Mouse (Mus musculus) urinary bladder, adult 18-20 months (tissue): ENCODE measurements at regions not wholly inside any gene's neighbourhood (a gene's known extent, or its start where the extent isn't known, plus 50 kb on each side); places are given as distances from the start of the nearest gene placed in this dataset.

ENCODE experiments used
- DNase-seq, 2 experiments: peaks; one replicate each; pipeline ENCODE4 v3.0.0; 2022; ENCODE audit warnings: low spot score in 2 of 2, mixed read lengths in 2 of 2

GRCm38 (mm10) chr13:69182478-69182877 is 183.1 kb upstream of the Adcy2 start:
- DNase-seq: no peak

- no peak for DNase-seq
Measured at GRCm38 (mm10) chr13:69190661-69191060, 191.3 kb upstream of the Adcy2 start.

DNA sequence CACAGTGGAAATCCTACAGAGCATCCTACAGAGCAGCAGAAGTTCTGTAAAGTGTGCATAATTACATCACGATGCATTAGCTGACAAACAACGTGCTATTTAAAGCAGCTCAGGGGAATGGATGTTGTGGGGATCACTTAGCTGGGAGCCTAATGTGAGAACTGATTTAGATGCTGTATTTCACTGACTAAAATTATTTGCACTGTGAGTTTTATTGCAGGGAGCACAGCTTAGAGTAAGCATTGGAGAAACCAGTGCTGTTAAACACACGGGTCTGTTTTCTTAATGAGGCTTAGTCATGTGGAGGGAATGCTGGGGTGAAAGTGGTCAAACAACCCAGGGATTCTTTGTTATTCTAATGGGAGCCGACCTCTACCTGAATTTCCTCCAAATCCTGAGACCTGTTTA is 197.1 kb upstream of the Adcy2 start:
- DNase-seq: no peak

GRCm38 (mm10) chr13:69207741-69208568 is 208.6 kb upstream of the Adcy2 start:
- DNase-seq: no peak

- DNase-seq: no peak
Measured at GRCm38 (mm10) chr13:69208569-69208881, 209.2 kb upstream of the Adcy2 start.

DNA sequence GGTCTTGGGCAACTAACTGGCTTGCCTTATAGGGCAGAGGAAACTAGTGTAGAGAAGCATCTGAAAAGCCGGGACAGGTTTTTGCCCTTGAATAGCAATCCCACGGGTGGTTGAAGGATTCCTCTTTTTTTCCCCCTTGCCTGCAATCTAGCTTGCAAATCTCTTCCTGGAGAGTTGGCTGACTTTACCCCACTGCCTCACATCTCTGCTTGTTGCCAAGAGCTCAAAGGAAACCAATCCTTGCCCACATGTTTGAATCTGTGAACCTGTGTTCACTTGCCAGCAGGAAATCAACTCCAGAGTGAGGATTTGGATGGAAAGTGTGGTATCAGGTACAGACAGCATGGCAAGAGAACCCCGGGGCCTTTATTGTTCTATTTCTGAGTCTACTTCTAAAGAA is 217.2 kb upstream of the Adcy2 start:
- DNase-seq: no peak

- no peak for DNase-seq
Measured at GRCm38 (mm10) chr13:69220425-69220824, 221.1 kb upstream of the Adcy2 start.

- DNase-seq: no peak
Measured at GRCm38 (mm10) chr13:69226538-69226937, 227.2 kb upstream of the Adcy2 start.

DNA sequence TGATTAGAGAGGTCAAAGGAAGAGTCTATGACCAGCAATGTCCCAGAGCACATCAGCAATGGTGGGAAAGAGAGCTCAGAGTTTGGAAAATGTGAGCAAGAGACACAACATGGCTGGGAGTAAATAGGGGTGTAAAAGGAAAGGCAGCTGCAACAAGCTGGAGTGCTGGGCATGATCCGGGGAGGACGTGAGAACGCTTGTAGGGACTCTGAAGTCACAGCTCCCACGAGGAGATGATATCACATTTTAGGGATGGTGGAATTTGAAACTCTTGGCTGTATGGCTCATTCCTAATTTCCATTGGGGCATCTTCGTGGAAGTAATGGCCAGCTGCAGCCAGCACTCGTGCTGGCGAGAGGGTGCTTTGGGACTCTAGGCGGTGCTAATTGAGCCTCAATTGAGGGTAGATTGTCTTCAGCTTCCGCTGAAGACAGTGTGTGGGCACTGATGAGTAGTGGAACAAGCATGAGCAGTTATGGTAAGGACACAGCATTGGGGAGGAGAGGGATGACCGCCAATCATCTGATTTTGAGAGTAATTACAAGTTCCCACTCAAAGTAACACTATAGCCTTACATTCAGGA is 231.1 kb upstream of the Adcy2 start:
- DNase-seq: no peak

DNA sequence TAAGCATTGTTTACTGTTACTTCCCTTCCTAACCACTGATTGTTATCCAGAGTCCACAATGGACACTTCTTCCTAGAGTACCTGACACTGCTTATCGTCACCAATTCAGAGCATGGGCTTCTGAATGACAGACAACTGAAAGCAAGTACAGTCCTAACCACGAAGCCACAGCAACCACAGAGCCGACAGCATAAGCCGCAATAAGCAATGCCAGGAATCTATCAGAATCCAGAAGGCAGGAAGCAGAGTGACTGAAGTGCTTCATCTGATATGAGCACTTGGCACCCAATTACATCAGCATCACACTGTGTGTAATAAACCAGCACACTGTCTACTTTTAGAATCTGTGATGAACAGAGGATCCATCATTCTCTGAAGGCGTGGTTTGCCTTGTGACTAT is 237.0 kb upstream of the Adcy2 start:
- no peak for DNase-seq

DNA sequence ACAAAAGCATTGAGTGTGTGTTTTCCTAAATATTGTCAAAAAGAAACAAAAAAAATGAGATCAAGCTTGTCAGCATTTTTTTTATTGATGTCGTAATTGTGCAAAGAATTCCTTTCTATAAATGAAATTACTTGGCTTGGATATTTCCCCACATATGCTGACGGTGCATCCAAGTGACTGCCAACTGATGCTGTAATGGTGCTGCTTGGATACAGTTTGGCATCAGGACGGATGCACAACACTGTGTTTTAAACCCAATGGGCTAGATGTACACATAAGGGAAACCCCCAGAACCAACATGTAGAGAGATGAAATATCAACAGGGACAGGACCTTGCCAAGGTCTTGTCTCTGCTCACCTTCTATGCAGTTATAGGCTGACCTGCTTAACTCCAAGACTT is 238.6 kb upstream of the Adcy2 start:
- DNase-seq: no peak

DNA sequence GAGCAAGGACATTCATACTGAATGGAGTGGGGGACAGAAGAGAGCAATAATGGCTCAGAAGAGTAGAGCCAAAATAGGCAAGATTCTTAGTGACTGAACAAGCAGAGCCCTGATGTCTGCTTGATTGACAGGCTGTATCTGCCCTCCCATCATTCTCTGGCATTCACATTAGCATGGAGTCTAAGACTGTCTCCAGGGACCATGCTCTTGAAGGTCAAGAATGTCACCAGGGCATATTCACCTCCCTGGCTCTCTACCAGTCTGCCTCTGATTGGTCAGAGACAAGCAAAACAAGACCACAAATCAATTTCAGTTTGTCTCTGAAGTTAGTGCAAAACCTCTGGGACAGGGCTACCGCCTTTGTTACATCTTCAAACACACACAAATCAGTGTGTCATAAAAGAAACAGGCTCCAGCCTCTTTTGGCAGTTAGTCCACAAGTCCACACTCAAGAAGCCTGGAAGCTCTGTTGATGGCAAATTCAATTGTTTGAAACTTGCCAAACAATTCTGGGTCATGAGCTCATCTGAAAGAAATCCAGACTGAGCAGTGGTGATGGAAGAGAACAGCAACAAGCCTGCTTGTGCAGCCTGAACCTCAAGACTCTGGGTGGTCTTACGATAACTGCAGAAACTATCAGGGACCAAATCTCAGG is 240.0 kb upstream of the Adcy2 start:
- DNase-seq: no peak

DNA sequence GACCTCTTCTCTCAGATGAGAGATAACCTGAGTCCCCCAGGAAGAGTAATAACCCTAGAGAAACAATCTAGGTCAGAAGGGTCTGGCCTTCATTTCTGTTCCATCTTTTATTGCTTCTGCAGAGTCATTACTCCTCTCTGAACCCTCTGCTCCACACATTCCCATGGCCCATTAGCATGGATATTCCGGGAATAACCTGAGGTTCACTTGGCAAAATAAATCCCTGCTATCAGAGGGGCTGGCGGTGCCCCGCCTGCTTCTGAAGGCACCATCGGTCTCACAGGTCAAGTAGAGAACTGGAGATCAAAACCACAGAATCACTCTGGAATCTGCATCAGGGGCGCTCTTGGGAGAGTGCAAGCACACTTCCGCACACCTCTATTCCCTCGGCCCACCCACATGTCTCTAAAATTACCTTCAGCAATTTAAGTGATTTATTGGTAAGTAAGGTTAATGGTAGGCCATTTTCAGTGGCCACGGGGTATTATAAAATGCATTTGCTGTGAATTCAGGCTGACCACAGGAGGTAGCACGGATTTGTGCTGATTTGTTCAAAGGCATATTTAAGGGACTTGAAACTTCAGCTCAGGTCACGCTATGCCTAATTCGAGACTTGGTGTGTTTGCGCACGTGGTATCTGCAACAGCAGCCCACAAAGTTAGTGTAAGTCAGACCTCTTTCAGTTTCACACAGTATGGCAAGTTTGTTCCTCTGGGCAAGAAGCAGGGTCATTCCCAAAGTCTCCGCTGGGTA is 243.4 kb upstream of the Adcy2 start:
- DNase-seq: no peak

DNA sequence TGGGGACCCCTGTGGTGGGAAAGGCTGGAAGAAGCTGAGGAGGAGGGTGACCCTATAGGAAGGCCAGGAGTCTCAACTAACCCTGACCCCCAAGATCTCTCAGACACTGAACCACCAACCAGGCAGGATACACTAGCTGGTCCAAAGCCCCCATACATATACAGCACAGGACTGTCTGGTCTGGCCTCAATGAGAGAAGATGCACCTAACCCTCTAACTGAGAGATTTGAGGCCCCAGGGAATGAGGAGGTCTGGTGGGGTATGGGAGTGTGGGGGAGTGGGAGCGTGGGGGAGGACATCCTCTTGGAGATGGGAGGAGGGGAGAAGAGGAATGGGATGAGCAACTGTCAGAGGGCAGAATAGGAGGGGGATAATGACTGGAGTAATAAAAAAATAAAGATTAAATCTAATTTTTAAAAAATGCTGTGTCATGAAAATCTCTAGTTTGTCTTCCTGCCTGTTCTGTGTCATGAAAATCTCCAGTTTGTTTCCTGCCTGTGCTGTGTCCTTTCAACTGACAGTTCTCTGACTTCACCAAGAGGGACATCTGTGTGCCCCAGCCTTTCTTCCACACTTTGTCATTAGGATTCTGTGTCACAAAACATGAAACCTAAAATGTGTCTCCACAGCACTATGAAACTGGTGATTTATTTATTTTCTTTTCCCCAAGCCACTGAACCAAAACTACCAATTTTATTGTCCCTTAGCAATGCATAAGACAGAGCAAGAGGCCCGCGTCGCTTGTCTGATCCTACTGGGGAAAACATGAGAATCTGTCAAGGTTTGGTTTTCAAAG is 251.2 kb upstream of the Adcy2 start:
- no peak for DNase-seq

DNA sequence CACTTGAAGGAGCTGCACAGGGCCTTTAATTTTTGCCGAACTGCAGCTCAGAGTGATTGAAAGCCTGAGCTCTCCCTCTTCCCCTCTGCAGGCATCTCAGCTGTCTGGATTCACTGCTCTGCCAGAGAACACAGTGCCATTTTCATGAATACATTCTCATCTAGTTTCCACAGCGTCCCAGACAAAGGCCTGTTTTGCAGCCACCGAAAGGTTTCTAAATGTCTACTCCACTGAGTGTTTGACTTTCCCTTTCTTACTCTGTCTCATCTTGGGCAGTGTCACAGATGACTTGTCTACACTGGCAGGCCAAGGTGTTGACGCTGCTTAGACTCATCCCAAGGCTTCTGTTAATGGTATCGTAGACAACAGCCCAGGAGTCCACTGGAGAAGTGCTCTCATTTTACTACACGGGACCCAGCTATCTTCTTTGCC is 251.8 kb upstream of the Adcy2 start:
- no peak for DNase-seq

- DNase-seq: no peak
Measured at GRCm38 (mm10) chr13:69252335-69252734, 253.0 kb upstream of the Adcy2 start.

- DNase-seq: no peak
Measured at GRCm38 (mm10) chr13:69260485-69260884, 261.1 kb upstream of the Adcy2 start.

GRCm38 (mm10) chr13:69260972-69261371 is 261.6 kb upstream of the Adcy2 start:
- DNase-seq: no peak

- DNase-seq: no peak
Measured at GRCm38 (mm10) chr13:69263722-69264121, 264.4 kb upstream of the Adcy2 start.

DNA sequence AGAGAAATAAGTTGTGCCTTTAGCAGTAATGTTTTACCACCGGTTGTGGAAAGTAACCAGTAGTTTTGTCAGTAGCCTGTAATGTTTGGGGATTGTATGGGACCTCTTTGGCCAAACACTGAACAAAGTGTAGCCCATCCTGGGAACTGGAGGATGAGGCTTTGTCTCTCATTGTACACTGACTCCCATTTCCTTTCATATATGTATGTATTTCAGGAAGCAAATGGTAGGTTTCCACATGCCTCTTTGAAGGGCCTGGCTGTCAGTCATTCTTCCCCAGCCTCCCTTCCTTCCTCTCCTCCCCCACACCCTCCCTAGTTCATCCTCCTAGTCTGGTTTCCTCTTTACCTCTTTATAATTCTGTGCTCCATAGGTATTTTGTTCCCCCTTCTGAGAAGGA is 266.7 kb upstream of the Adcy2 start:
- DNase-seq: no peak

- no peak for DNase-seq
Measured at GRCm38 (mm10) chr13:69272506-69272905, 261.0 kb upstream of the Nsun2 start.

DNA sequence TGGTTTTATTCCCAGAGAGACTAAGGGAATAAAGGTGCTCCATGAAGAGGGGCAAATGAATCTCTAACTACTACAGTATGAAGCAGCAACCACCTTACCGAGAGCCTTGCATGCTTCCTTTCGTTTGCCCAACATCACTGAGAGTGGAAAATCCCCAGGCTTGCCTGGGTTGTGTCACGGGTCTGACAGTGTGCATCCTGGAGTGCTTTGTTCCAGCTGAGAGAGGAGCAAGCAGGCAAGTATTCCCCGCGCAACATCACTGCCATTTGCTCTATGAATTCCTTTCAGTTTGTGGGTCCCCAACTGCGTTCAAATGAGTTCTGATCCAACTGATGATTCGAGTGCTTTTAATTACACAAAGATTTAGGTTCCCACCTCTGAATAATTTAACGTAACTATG is 253.9 kb upstream of the Nsun2 start:
- no peak for DNase-seq
